8 mouse cellular contexts compared by ENCODE assay signal in the genomic region with DNA sequence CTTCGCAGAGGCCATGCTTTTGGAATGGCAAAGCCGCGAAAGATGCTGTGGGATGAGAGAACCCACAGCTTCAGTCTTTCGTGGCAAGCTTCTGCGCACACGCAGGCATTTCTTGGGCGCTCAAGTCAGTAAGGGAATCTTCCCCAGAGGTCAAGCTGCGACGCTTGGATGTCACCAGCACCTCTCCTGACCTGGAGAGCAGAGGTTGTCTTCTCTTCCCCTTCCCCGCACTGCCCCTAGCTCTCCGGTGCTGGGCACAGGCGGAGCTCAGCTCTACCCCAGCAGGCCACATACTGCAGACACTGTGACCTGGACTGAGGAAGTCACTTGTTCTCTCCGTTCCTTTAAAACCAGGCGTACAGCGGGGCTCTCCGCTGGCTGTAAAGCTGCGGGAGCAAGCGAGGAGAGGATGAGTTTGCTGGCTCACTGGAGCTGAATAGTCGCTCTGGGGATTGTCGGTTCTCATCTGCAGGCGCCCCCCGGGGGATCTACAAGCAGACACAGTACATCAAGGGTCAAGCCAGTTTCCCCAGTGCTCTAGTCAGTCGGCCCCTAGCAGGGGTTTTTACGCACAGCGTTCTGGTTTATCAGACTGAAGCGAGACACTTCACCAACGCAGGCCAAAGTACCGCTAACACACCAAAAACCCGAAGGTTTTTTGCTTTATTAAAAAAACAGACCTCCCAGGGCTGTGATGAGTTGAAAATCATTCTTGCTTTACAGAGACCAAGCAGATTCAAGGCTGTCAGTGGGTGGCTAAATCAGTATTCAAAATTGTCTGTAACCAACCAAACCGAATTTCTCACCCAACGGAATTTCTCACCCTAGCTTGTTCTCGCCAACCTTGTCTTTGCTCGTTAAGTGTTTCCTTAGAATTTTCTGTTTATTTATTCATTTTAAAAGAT. TPM values are rescaled to one million over a fixed set of nuclear protein-coding genes. Genes with fewer than 3 reads are reported as not detected.
DNase-seq lines count a peak whose midpoint lies in the region; ATAC-seq and TF ChIP-seq lines count a peak whose summit lies in the region.

No protein-coding gene starts in this region.

- no peak overlapping the region for H3K27ac ChIP-seq in layer of hippocampus, adult 2 months
- no peak overlapping the region for H3K27ac ChIP-seq in hindbrain, embryonic 10.5 days
- H3K27ac ChIP-seq in midbrain, embryonic 11.5 days (ENCODE audit: low read depth, low read length), result no peak overlapping the region

- no peak for TF ChIP-seq POLR2A in brain, embryonic 14.5 days (IDR thresholded peaks at IDR 0.05; ENCODE audit: borderline replicate concordance, extremely low read depth, insufficient read depth, insufficient read length, poor library complexity, severe bottlenecking)

- no peaks in the 10 kb centered on the region for H3K9me3 ChIP-seq in hindbrain, embryonic 10.5 days
- H3K9me3 ChIP-seq in midbrain, embryonic 11.5 days (ENCODE audit: control insufficient read depth, low read length), result no peaks in the 10 kb centered on the region

- H3K4me3 ChIP-seq in layer of hippocampus, adult 2 months, result peak overlapping the region; percentile 50
- H3K4me3 ChIP-seq in hindbrain, embryonic 10.5 days, result peak overlapping the region; percentile 43
- H3K4me3 ChIP-seq in midbrain, embryonic 11.5 days (ENCODE audit: low read depth, low read length), result peak overlapping the region; percentile 14

- no peak overlapping the region for H3K9ac ChIP-seq in midbrain, embryonic 11.5 days (ENCODE audit: low read length)

- WGBS in hindbrain, embryonic 10.5 days, result under 1% methylated on average over 33 of the region's 33 CpGs
- WGBS in midbrain, embryonic 11.5 days, result under 1% methylated on average over 33 of the region's 33 CpGs

- peaks cover 60% of the 10 kb centered on the region for H3K27me3 ChIP-seq in hindbrain, embryonic 10.5 days (ENCODE audit: insufficient read depth, poor library complexity, severe bottlenecking)
- H3K27me3 ChIP-seq in midbrain, embryonic 11.5 days (ENCODE audit: control insufficient read depth, insufficient read depth, low read length), result peaks cover 51% of the 10 kb centered on the region

- ATAC-seq in midbrain, embryonic 11.5 days (ENCODE audit: low FRiP score), result 0 out of 2 replicates have a peak, but pooled peaks have one; percentile 4

- H3K4me2 ChIP-seq in midbrain, embryonic 11.5 days, result peak overlapping the region; percentile 34

- H3K4me1 ChIP-seq in hindbrain, embryonic 10.5 days (replicated peaks), result peaks cover 38% of the 10 kb centered on the region
- peaks cover 18% of the 10 kb centered on the region for H3K4me1 ChIP-seq in midbrain, embryonic 11.5 days (ENCODE audit: control insufficient read depth, insufficient read depth, low read length)

- DNase-seq in layer of hippocampus, adult 2 months (ENCODE audit: low spot score in 2 of 2), result no peak
- DNase-seq in layer of hippocampus, adult 9-11 months, result no peak
- peak; percentile 44 for DNase-seq in brain, embryonic 14.5 days (ENCODE audit: low read depth)
- DNase-seq in hindbrain, embryonic 10.5 days (ENCODE audit: low spot score), result peak; percentile 57
- DNase-seq in midbrain, embryonic 11.5 days (ENCODE audit: low spot score, missing footprints), result peak; percentile 96
- DNase-seq in spleen, adult 12 weeks (ENCODE audit: low spot score), result no peak
- no peak for DNase-seq in urinary bladder, postnatal 14 days (ENCODE audit: low spot score)
- DNase-seq in frontal cortex, postnatal 10 days (ENCODE audit: low spot score in 2 of 2), result no peak

- no peak for TF ChIP-seq CTCF in layer of hippocampus, adult 2 months (conservative IDR thresholded peaks at IDR 0.05)
- no peak for TF ChIP-seq CTCF in brain, embryonic 14.5 days (IDR thresholded peaks at IDR 0.05; ENCODE audit: borderline replicate concordance, extremely low read depth, insufficient read depth, insufficient read length)

- no peaks in the 10 kb centered on the region for H3K36me3 ChIP-seq in hindbrain, embryonic 10.5 days
- H3K36me3 ChIP-seq in midbrain, embryonic 11.5 days (ENCODE audit: control insufficient read depth, insufficient read depth, low read length), result no peaks in the 10 kb centered on the region

RNA-seq across cellular contexts. Expression of a gene that starts 3.2 kb away (rescaled TPM):
- not detected for total RNA-seq in layer of hippocampus, adult 2 months (2021)
- polyA plus RNA-seq in brain, embryonic 14.5 days (2012; rRNA removed), result not detected in 2 replicates
- polyA plus RNA-seq in hindbrain, embryonic 10.5 days (2016; fragmentation: Nextera tagmentation; extraction: Ambion mirVana), result 0.27 and 0.46 TPM in 2 replicates
- 0.27 TPM in 1 of 2 replicates, not detected in the other for polyA plus RNA-seq in midbrain, embryonic 11.5 days (2014; fragmentation: Nextera tagmentation; extraction: Ambion mirVana)

RNA-seq across cellular contexts. Expression of a gene that starts 59.6 kb away (rescaled TPM):
- total RNA-seq in layer of hippocampus, adult 2 months (2021), result 10 to 100 TPM; 80.5 to 87.3 TPM
- 52.2 and 65.7 TPM in 2 replicates for polyA plus RNA-seq in brain, embryonic 14.5 days (2012; rRNA removed)
- polyA plus RNA-seq in hindbrain, embryonic 10.5 days (2016; fragmentation: Nextera tagmentation; extraction: Ambion mirVana), result 71.8 and 74.8 TPM in 2 replicates
- 98.2 and 108 TPM in 2 replicates for polyA plus RNA-seq in midbrain, embryonic 11.5 days (2014; fragmentation: Nextera tagmentation; extraction: Ambion mirVana)

Comparison
In these comparisons a context has a peak if more than half of its experiments do, and no peak if none do; other contexts are left out.
1. DNase-seq: peak in brain, embryonic 14.5 days (single experiment), hindbrain, embryonic 10.5 days (single experiment) and midbrain, embryonic 11.5 days (single experiment); none in layer of hippocampus, adult 2 months (0 of 2), layer of hippocampus, adult 9-11 months (single experiment), spleen, adult 12 weeks (single experiment), urinary bladder, postnatal 14 days (single experiment) and frontal cortex, postnatal 10 days (0 of 2).
2. Peak in every context shown above with its lines, with median percentiles within 50 percentile points of each other: H3K4me3 ChIP-seq.